Mouse (Mus musculus) cortical plate, adult 2 months (tissue): ENCODE measurements around the gene Hormad2.

Experiments used
- CTCF ChIP-seq: fragments of 200-500 bp; IDR thresholded peaks from 2 replicates; pipeline ENCODE4 v1.5.1; 2011; ENCODE audit warnings: mild to moderate bottlenecking, control low read depth, low read length; ENCODE audit not compliant: insufficient read depth; ENCODE audit errors: extremely low read depth
- POLR2A ChIP-seq: fragments of 200-500 bp; IDR thresholded peaks from 2 replicates; pipeline ENCODE4 v1.6.1; 2011; ENCODE audit warnings: mild to moderate bottlenecking, low read length, control low read depth; ENCODE audit not compliant: insufficient read depth; ENCODE audit errors: extremely low read depth

DNA sequence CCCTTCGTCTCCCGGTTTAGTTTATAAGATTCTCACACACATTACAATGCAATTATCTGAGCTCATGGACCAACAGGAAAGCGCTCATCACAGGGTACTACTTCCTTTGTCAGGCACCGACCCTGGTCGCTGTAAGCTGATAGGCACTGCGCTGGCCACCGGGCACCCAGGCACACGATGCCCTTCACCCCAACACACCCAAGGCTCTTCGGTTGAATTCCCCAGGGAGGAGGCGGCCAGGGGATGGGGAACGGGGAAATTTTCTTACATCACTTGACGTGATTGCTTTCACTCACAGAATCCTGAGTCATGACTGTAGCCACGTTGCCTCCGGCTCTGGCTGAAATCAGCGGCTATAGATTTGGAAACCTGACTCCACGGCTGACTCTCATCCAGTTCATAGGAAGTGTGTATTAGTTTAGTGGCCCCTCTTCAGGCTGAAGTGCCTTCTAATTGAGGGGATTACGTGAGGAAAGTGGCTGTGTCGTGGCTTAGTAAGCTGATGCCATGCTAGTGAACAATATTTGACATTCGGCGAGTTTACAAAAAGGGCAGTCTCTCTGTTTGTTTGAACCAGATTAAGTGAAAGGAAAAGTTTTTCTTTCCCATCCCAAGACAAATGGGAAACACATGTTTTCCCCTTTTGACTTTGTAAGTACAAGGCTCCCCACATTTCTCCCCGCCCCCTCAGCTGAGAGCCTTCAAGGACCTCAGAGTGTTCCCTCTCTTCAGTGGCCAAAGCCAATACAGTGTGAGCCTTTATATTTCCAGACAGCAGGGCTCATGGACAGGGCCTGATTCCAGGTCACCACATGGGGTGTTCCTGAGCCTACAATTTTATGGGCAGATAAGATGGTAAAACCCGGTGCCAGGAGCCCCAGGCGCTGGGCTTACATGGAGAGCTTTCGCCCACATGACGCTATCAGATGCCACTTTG, 132.1 kb downstream of the Hormad2 start:
- TF ChIP-seq POLR2A, result no peak
- no peak for TF ChIP-seq CTCF
